Mouse (Mus musculus) embryonic facial prominence, embryonic 14.5 days (tissue): ENCODE results near the gene Mllt3. TPM values are rescaled to one million over a fixed set of nuclear protein-coding genes. Genes with fewer than 3 reads are reported as not detected.

Experiments used
- ATAC-seq: fragments of 200-750 bp; cut with Nextera tagmentation; 2 replicates; pipeline ENCODE4 v1.8.0; 2017; ENCODE audit warnings: low read depth, moderate number of reproducible peaks, moderate TSS enrichment
- DNase-seq: peaks from one replicate; pipeline ENCODE4 v3.0.0-alpha.2; 2015; ENCODE audit warnings: low spot score
- H3K27ac ChIP-seq: fragments of 300-500 bp; sonication (generic); replicated peaks from 2 replicates; pipeline ENCODE4 v1.5.1; 2014; ENCODE audit warnings: low read depth, mild to moderate bottlenecking, low read length, moderate library complexity
- H3K27me3 ChIP-seq: fragments of 300-500 bp; sonication (generic); replicated peaks from 2 replicates; pipeline ENCODE4 v1.6.1; 2014; ENCODE audit warnings: low read length; ENCODE audit not compliant: control insufficient read depth, insufficient read depth
- H3K36me3 ChIP-seq: fragments of 300-500 bp; sonication (generic); 2 replicates; pipeline ENCODE4 v1.6.1; 2014; ENCODE audit warnings: low read length, mixed read lengths; ENCODE audit not compliant: control insufficient read depth, insufficient read depth
- H3K4me1 ChIP-seq: fragments of 300-500 bp; sonication (generic); 2 replicates; pipeline ENCODE4 v1.6.1; 2014; ENCODE audit warnings: antibody characterized with exemption, low read length; ENCODE audit not compliant: control insufficient read depth, insufficient read depth
- H3K4me2 ChIP-seq: fragments of 300-500 bp; sonication (generic); 2 replicates; pipeline ENCODE4 v1.6.1; 2014; ENCODE audit warnings: low read depth, mild to moderate bottlenecking, low read length, moderate library complexity, mixed read lengths
- H3K4me3 ChIP-seq: fragments of 300-500 bp; sonication (generic); 2 replicates; pipeline ENCODE4 v1.5.1; 2014; ENCODE audit warnings: low read depth, mild to moderate bottlenecking, low read length
- H3K9ac ChIP-seq: fragments of 300-500 bp; sonication (generic); 2 replicates; pipeline ENCODE4 v1.6.1; 2014; ENCODE audit warnings: low read depth, mild to moderate bottlenecking, low read length, moderate library complexity, mixed read lengths
- H3K9me3 ChIP-seq: fragments of 300-500 bp; sonication (generic); 2 replicates; pipeline ENCODE4 v1.6.1; 2016; ENCODE audit warnings: low read length; ENCODE audit not compliant: control insufficient read depth
- WGBS: fragments of 180-500 bp; shearing (Covaris S2); extraction: QIAGEN DNeasy Blood & Tissue Kit; methylation state at CpG from one replicate; pipeline ENCODE4 v1.1.7; 2014; 5-methylcytosine and 5-hydroxymethylcytosine counted together
- polyA plus RNA-seq: library from polyadenylated mRNA; unstranded; fragments of >200 nt; fragmentation: Nextera tagmentation; extraction: Ambion mirVana; gene quantifications from 2 replicates; pipeline ENCODE4 v1.2.1, GENCODE M21; 2014

The Mllt3 gene
- polyA plus RNA-seq, 1 experiment from 2014 or later: 55.0 TPM

DNA sequence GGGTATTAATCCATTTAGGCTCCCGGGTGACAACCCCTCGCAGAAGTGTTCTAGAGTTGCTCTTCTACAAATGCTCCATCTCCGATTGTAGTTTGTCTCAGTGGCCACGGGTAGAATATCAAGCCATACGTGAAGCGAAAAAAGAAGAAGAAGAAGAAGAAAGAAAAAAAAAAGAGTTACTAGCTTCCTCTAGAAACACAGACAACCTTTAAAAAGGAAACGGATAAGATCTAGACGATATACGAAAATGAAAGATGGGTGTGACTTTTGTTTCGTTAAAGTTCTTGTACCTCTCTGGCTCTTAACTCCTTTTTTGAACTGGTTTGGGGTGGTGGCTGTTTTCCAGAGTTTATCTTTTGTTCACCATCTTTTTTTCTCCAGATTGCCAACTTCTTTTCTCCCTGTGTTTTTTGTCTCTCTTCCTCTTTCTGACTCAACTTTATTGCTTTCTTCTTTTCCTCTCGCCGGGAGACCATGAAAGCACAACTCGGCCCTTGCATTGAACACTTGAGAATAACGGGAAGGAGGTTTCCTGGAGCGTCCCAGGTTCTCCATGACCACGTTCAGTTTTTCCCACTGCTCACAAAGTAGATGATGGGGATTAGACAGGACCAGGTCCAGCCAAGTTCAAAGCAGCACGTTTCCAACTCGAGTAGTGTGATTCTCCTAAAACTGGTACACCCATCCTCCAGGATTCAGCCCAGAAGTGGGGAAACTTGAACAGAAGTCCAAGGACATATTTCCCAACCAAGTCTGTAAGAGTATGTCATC is 1.4 kb upstream of the Mllt3 start:
- ATAC-seq (no peak), DNase-seq (no peak)
- Histone ChIP-seq H3K27ac (no peak overlapping the region), H3K9ac (0 out of 2 replicates have a peak overlapping the region, but pooled peaks have one; percentile 91), H3K4me3 (peak overlapping the region; percentile 80), H3K36me3 (peaks cover 4% of the 10 kb centered on the region; the same call in 1 of the 2 replicates), H3K4me1 (peaks cover 12% of the 10 kb centered on the region; the same call in 1 of the 2 replicates), H3K27me3 (no peaks in the 10 kb centered on the region; the same call in 1 of the 2 replicates), H3K9me3 (no peaks in the 10 kb centered on the region), H3K4me2 (peak overlapping the region; percentile 92)
- 5% methylated on average over 18 of the region's 18 CpGs for WGBS

DNA sequence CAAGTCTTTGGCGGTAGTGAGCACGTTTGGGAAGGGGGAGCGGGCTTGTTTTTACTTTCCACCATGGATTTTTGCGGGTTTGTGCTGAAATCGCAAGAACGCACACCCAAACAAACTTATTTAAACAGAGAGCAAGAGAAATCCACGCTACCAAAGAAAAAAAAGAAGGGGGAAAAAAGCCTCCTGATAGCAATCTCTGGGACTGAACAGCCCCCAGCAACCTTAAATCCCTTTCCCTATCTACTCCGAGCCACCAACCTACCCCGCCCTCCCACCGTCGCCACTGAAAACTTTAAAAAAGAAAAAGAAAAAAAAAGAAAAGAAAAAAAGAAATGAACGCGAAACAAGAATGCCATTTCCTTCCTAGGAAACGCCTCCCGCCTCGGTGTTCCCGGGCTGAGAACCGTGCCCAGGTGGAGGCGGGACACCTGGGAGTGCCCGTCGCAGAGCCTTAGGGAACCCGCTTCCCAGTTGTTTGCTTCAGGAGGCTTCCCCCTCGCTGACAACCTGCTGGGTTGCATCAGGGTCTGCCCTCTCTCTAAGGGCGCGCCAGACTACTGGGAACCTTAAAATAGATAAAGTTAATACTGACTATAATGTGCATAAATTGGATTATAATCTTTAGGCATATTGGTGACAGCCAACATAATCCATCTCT is 694 bp upstream of the Mllt3 start:
- Histone ChIP-seq H3K4me2 (peak overlapping the region; percentile 92), H3K36me3 (peaks cover 11% of the 10 kb centered on the region; the same call in 1 of the 2 replicates), H3K27ac (peak overlapping the region; percentile 54; the same call in 1 of the 2 replicates), H3K9me3 (no peaks in the 10 kb centered on the region), H3K27me3 (no peaks in the 10 kb centered on the region; the same call in 1 of the 2 replicates), H3K4me1 (peaks cover 16% of the 10 kb centered on the region; the same call in 1 of the 2 replicates), H3K4me3 (peak overlapping the region; percentile 80), H3K9ac (peak overlapping the region; percentile 91)
- ATAC-seq (no peak), DNase-seq (peak; percentile 60)
- WGBS: under 1% methylated on average over 25 of the region's 25 CpGs

DNA sequence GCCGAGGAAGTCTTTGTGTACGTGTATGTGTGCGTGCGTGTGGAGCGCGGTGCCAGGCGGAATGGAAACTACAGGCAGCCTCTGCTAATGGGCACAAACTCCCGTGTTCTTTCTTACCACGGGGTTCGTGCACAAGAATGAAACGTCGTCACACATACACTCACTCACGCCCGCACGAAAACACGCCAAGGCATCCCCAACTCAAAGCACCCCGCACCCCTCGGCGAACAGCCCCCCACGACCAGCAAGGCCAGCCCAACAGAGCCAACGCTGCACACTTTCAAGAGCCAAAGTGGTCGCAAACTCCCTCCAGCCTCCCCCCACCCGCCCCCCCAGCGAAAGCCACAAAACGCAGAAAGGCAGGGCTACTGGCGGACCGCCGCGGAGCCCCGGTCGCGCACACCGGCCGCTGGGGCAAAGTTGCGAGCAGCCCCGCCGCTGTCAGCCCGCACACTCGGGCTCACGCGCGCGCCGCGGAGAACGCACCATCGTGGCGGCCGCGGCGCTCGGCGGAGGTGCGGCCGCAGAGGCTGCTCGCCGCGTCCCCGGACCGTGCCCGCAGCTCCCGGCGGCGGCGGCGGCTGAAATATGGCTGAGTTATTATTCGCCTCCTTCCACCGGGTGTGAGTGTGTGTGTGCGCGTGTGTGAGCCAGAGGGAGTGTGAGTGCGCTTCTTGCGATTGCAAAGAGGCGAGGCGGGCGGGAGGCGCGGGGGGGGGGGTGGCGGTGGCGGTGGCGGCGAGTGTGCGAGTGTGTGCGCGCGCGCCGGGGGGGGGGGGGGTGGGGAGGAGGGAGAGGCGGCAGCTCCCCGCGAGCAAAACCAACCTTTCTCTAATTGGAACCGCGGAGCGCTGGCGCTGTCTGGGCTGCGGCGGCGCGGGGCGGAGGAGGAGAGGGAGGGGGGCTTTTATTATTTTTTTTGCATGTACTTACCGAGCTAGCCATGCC is 739 bp downstream of the Mllt3 start:
- Histone ChIP-seq H3K27me3 (no peaks in the 10 kb centered on the region; the same call in 1 of the 2 replicates), H3K9ac (peak overlapping the region; percentile 91), H3K36me3 (peaks cover 13% of the 10 kb centered on the region; the same call in 1 of the 2 replicates), H3K9me3 (no peaks in the 10 kb centered on the region), H3K4me2 (peak overlapping the region; percentile 92), H3K4me3 (peak overlapping the region; percentile 80), H3K27ac (peak overlapping the region; percentile 95), H3K4me1 (peaks cover 16% of the 10 kb centered on the region; the same call in 1 of the 2 replicates)
- 0% methylated on average over 23 of the region's 100 CpGs for WGBS
- ATAC-seq (peak; percentile 71), DNase-seq (peak; percentile 81)

DNA sequence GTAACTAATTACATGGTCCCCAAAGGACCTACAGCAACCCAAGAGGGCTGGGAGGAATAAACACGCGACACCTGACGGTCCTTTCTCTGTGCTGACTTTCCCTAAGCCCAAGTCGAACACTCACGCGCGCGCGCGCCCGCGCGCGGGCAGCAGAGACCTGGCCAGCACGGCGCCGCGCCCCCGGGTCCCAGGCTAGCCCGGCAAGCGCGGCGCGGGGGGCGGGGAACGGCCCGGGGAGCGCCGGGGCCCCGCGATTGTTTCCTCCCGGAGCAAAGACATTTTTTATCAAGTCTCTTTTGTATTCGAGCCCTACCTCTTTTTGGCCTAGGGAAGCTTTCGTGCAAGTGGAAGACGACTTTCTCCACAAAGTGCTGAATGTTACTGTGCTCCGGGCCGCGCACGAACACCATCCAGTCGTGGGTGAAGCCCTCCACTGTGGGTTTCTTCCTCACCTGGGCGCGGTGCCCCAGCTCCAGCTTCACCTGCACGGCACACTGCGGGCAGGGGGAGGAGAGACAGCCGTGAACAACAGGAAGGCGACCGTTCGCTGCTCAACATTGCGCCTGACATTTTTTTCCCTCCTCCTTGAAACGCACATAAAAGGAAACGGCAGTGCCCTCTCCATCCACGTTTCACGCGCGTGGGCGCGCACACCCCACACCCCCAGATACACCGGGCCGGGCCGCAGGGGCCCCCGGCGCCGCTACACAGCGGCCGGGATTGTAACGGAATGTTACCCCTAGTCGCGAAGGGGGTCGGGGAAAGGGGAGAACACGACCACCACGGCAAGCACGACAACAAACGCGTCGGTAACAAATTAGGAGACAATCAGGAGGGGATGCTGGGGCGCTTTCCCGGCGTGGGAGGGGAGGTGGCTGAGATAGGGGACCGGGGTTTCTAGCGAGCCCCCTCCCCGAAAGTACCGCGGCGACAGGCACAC is 1.7 kb downstream of the Mllt3 start:
- Histone ChIP-seq H3K9ac (peak overlapping the region; percentile 91), H3K4me2 (peak overlapping the region; percentile 92), H3K36me3 (peaks cover 13% of the 10 kb centered on the region), H3K27me3 (no peaks in the 10 kb centered on the region; the same call in 1 of the 2 replicates), H3K27ac (peak overlapping the region; percentile 95), H3K4me3 (peak overlapping the region; percentile 80), H3K9me3 (no peaks in the 10 kb centered on the region), H3K4me1 (peaks cover 16% of the 10 kb centered on the region; the same call in 1 of the 2 replicates)
- under 1% methylated on average over 63 of the region's 84 CpGs for WGBS
- peak; percentile 5; the same call in 1 of the 2 replicates for ATAC-seq
- DNase-seq: peak; percentile 67

DNA sequence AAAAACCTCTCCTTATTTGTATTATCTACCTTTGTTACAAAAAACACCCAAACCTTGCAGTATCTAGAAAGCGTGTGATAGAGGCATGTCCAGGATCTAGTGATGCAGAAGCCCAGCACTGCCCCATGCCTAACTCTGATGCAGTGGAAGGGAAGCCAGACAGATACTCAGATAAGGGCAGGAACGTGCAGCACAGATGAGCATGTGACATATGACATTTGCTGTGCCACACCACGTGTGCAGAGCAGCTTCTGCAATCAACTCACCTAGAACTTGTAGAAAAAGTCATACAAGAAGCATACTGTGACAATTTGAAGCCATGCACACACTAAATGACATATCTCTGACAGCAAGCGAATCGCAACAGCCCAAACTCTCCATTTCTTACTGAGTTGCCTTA is 9.6 kb downstream of the Mllt3 start:
- no peak for ATAC-seq
- no peak overlapping the region for H3K27ac ChIP-seq
- 86% methylated on average over 5 of the region's 5 CpGs for WGBS

DNA sequence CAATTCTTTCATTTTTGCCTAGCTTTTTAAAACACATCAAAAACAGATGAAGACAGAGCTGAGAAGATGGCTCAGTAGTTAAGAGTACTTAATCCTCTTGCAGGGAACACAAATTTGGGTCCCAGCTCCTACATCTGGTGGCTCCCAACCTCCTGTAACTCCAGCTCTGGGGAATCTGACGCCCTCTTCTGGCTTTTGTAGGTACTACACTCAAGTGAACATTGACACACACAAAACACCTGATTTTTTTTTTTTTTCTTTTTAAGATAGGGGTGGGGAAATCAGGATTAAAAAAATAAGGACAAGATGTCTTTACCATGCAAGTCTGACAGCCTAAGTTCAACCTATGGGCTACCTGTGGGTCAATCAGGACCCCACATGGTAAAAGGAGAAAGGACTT is 10.5 kb downstream of the Mllt3 start:
- Histone ChIP-seq H3K9ac (no peak overlapping the region), H3K27me3 (no peaks in the 10 kb centered on the region), H3K9me3 (no peaks in the 10 kb centered on the region), H3K4me2 (no peak overlapping the region), H3K27ac (no peak overlapping the region), H3K4me3 (no peak overlapping the region), H3K4me1 (peaks cover 9% of the 10 kb centered on the region), H3K36me3 (peaks cover 19% of the 10 kb centered on the region; the same call in 1 of the 2 replicates)
- no peak for ATAC-seq
- no peak for DNase-seq
- WGBS: 5% methylated on average over 1 of the region's 1 CpGs

More for the DNA sequence above, 9.6 kb downstream of the Mllt3 start:
- Histone ChIP-seq H3K27me3 (no peaks in the 10 kb centered on the region), H3K9me3 (no peaks in the 10 kb centered on the region), H3K36me3 (peaks cover 19% of the 10 kb centered on the region; the same call in 1 of the 2 replicates), H3K9ac (no peak overlapping the region), H3K4me1 (peaks cover 3% of the 10 kb centered on the region; the same call in 1 of the 2 replicates), H3K4me2 (no peak overlapping the region), H3K4me3 (no peak overlapping the region)
- no peak for DNase-seq

DNA sequence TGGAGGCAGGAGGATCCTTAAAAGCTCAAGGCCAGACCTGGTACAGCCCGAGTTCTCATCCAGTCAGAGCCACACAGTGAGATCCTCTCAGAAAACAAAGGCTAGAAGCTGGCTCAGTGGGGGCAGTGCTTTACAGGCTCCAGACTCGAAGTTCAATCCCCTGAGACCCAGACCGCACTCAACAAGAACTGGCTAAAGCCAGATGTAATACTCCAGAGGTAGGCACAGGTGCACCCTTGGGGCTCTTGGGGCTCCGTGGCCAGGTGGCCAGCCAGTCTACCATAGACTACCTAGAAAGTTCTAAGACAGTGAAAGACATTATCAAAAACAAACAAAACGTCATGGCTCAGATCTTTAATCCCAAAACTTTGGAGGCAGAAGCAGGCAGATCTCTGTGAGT is 12.7 kb downstream of the Mllt3 start:
- Histone ChIP-seq H3K9ac (no peak overlapping the region), H3K27ac (no peak overlapping the region), H3K36me3 (0 out of 2 replicates have a peak, but pooled peaks cover 17% of the 10 kb centered on the region), H3K27me3 (no peaks in the 10 kb centered on the region), H3K9me3 (no peaks in the 10 kb centered on the region), H3K4me1 (peaks cover 22% of the 10 kb centered on the region), H3K4me2 (no peak overlapping the region), H3K4me3 (no peak overlapping the region)
- 70% methylated on average over 5 of the region's 5 CpGs for WGBS
- ATAC-seq: 0 out of 2 replicates have a peak, but pooled peaks have one; percentile 37
- DNase-seq: no peak
